Mouse (Mus musculus): ENCODE measurements at regions not wholly inside any gene's neighbourhood (a gene's known extent, or its start where the extent isn't known, plus 50 kb on each side); places are given as distances from the start of the nearest gene placed in this dataset.
"Not testable (repeated sequence)": the region's sequence is repeated elsewhere in the genome, so short reads cannot be mapped to it uniquely, and the experiment has no call there.

GRCm38 (mm10) chr12:15456369-15456768 is 360.4 kb downstream of the Trib2 start:
- not testable (repeated sequence) for TF ChIP-seq EP300, CTCF (IDR thresholded peaks at IDR 0.05; ENCODE audit: low read depth)

Data from liver, embryonic 14.5 days (tissue).